Mouse (Mus musculus) layer of hippocampus, adult 8-10 months (tissue): Measurements from ENCODE around the gene Proser3. TPM values are rescaled to one million over a fixed set of nuclear protein-coding genes. Genes with fewer than 3 reads are reported as not detected.
"Not testable (repeated sequence)": the region's sequence is repeated elsewhere in the genome, so short reads cannot be mapped to it uniquely, and the experiment has no call there.

Experiments
- DNase-seq, 2 experiments: peaks; one replicate each; pipeline ENCODE4 v3.0.0; 2022; ENCODE audit warnings: low spot score in 2 of 2
- total RNA-seq, 4 experiments: library from RNA; stranded (reverse); gene quantifications; 2 replicates each; pipeline ENCODE4 v1.2.4; 2022

The Proser3 gene
- total RNA-seq, 4 experiments from 2014 or later, result 4.4 to 8.9 (median 6.1) TPM

DNA sequence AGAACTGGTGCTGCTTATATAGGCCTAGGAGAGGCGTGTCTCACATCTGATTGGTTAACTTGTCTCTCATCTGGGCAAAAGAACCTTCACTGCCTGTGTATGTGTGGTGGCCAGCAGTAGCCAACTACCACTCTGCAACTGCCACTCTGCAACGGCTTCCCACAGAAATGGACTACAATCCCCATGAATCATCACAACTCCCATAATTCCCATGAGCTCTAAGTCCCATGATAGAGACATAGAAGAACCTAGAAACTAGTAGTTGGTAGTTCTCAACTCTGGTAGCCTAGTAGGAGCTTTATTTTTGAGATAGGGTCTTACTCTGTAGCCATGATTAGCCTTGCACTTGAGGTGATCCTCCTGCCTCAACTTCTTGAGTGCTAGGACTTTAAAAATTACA is 2.2 kb downstream of the Proser3 start:
- DNase-seq, result no peak

DNA sequence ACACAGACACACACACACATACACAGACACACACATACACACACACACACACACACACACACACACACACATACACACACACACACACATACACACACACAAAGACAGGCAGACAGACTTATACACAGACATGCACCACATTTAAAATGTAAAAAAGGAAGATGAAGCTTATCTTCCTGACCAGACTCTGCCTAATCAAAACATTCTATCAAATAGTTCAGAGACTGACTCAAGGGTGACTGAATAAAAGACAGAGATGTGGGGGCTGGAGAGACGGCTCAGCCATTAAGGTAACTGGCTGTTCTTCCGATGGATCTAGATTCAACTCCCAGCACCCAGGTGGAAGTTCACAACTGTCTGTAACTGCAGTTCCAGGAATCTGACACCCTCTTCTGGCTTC is 7.8 kb downstream of the Proser3 start:
- DNase-seq, result no peak

DNA sequence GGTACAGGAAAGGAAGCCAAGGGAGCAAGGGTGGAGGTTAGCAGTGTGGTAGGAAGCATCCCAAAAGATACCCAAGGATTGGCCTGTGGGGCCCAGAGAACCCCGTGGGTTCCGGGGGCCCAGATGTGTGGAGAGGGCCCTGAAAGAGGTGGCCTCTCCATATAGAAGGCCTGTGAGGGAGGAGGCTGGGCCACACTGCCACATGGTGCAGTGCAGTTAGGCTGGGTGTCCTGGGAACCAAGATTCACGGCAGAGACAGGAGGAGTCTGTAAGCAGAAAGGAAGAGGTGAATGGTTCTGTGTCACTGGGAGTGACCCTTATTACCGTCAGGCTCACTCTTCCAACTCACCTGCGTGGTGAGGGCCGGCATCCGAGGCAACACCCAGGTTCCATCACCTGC is 11.5 kb downstream of the Proser3 start:
- DNase-seq, result no peak

DNA sequence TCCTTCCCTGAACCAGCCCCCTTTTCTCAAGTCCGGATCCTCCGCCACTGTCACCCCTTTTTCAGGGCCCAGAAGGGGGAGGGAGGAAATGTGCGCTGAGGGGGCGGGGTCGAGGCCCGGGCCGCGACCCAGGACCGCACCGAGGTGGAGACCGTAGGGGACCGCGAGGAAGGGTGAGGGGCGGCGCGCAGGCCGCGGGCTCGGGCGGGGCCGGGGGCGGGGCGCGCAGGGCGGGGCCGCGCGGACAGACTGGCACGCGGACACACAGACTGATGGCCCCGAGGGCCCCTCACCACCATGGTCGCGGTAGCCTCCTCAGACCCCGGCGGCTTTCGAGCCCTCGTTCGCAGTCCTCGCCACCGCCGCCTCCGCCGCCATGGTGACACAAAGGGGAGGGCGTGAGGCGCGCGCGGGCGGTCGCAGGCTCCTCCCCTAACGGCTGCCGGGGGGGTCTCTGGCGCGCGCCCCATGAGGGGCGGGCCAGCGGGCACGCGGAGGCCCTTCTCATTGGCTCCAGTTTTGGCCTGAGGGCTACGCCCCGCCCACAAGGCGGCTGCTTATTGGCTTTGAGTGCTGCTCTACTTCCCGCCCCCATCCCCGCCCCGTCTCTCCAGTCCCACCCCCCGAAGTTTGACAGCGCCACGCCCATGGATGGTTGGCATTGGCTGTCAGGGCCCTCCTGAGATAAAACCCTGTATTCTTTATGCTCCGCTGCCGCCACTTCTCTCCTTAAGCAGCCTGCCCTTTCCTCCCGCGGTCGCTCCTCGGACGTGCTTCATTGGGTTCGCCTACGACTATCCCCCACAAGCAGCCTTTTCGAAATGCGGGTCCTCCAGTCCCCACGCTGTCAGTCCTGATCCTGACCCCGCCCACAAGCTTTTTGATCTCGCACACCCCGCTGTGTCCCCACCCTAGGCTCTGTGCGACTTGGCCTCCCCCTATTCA is 17.2 kb downstream of the Proser3 start, which contains the start of gene Arhgap33:
TSS of gene Arhgap33 (minus strand) at position 428 of the 945 bp plus-strand sequence.
- DNase-seq, result peak; percentile 95 to 96

DNA sequence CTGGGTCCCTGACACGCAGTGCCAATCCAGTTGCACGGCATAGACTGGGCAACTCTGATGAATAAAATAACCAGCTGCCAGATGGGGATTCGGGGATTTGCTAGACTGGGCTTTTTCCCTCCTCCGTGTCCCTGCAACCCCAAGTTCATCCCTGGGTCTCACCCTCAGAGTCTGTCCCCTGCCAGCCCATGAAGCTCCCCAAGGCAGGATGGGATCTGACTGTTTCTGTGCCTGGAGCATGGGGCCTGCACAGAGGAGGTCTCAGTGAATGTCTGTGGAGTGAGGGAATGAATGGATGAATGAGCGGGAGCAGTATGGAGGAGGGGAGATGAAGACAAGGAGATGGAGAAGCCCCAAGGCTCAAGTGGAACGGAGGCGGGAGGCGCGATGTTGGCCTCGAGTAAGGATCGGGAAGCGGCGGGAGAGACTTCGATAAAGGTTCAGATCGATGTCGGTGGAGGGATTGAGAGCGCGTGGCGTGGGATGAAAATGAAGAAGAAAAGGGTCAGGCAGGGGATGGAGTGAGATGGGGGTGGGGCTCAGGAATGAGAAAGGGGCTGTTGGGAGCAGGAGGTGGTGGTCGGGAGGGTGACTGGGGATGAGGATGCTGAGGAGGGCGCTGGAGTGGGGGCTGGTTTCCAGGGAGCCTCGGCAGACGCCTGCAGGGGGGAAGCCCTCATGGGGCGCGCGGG is 18.0 kb downstream of the Proser3 start:
- no peak for DNase-seq

DNA sequence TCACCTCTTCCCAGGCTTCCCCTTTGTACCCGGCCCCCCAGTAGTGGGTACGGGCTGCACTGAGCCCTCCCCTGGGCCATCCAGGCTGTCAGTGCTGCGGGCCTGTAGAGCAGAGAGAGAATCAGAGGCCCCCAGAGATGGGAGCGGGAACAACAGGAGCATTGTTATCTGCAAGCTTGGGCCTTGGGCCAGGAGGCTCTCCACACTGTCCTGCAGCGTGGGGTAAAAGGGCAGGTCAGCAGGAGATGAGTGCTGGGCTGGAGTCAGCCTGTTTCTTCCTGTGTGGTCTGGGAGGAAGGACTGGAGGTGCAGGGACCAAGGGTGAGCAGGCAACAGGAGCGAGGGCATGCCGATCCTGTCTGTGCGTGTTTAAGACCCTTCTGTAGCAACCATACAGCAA is 19.2 kb downstream of the Proser3 start:
- DNase-seq, result peak in 1 of 2 experiments; percentile 50

DNA sequence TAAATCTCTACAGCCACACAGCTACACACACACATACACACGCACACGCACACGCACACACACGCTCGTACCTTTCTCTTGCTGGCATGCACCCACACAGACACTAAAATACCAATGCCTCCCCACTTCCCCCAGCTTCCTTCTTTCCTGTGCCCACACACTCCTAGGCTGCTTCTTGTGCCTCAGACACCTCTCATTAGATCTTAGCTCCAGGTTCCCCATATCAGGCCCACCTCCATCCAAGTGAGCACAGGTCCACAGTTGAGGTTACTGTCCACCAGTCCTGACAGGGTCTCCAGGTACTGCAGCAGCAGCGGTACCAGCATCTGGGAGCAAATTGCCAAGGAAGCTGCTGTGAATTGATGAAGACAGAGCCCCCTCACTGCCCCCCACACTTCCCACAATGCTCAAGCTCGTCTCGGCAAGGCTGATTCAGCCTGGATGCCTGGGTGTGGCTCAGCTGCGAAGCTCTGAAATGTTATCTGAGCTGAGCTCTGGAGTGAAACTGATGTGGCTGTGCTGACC is 20.7 kb downstream of the Proser3 start:
- no peak for DNase-seq

DNA sequence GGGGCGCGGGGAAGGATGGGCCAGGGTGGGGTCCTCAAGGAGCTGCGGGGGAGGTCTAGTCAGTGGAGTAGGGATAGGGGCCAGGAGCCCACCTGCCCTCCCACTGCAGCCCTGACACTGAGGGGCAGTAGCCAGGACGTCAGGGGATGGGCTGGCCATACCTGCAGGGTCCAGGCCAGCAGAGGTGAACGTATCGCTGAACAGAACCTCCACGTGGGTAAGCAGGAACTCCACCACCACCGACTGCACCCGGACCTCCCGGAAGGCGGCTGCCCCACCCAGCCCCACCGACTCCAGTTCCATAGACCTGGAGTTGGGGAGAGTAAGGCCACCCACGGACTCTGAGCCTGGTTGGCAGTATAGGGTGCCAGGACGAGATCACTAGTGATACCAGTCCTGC is 25.1 kb downstream of the Proser3 start:
- DNase-seq, result no peak

DNA sequence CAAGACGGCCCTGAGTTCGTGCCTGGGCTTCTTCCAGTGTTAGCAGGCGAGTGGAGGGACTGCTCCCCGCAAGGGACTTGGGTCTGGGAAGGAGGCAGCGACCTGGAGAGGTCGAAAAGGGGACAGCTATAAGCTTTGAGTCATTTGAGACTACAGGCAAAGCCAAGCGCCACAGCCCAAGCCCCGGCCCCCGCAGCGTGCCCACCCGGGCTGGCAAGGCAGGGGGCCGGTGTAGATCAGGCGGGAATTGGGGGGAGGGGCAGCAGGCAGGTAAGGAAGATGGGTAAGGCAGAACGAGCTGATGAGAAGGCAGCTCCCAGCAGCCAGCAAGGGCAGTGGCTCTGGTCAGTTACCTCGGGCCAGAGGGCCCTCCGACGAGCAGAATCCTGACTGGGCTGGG is 25.7 kb downstream of the Proser3 start:
- DNase-seq, result no peak

DNA sequence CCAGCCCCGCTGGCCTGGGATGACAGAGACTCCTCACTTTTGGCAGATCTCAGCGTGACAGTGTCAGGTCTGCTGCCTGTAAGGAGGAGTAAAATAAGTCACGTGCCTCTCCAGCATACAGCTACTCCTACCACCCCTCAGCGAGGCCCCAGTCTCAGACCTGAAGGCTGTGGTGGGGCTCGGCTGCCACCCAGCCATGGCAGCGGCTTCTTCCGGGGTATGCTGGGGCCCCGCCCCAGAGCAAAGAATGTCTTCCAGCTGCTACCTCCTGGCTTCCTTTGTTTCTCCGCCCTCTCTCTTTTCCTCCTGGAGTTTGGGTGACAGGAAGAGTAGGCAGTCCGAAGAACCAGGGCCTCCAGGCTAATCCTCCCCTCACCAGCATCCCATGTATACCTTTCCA is 26.1 kb downstream of the Proser3 start:
- DNase-seq, result no peak

DNA sequence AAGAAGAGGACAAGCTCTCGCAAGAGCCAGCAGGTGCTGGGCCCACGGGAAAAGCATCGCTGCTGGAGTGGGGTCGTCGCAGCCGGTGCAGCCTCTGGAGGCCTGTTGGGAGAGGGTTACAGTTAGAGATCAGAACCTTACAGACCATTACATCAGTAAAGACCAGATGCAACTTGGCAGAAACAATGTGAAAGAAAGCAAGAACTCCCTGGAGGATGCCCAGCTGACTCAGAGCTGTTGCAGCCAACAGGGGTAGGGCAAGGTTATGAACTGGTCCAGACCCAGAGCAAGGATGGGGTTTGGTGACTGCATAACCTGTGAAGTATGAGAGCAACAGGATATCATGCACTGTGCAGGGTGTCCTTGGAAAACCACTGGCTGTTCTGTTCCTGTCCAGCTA is 27.6 kb downstream of the Proser3 start:
- DNase-seq, result no peak

DNA sequence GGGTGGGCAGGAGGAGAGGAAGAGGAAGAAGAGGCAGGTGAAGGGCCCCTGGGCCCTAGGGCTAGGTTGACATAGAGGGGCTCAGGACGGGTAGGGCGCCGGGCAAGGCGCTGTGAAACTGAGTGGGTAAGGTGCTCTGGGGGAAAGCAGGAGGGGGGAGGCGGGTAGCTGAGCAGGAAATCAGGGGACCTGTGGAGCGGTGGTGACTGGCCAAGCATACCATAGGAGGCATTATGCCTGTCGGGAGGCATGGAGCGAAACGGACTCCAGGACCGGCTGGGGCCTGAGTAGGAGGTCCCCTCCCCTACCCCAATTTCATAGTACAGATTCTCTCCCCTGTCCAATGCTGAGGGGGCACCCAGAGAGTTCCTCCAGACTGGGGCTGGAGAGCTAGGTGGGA is 29.2 kb downstream of the Proser3 start:
- DNase-seq, result no peak

DNA sequence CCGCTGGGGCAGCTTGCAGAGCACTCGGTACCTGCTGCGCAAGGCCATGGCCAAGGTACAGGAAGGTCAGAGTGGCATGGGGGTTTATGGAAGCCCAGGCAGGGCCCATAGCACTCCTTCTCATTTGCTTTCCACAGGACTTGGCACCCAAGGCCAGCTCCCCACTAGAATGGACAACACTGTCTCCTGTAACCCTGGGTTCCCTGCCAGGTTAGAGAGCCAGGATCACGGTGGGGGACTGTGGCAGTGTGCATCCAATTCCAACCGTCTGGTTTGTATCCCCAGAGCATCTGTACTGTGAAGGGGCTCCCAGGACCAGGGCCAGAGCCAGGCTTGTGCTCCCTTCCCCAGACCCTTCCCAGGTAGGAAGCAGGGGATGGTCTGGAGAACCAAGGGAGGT is 31.2 kb downstream of the Proser3 start:
- DNase-seq, result no peak

DNA sequence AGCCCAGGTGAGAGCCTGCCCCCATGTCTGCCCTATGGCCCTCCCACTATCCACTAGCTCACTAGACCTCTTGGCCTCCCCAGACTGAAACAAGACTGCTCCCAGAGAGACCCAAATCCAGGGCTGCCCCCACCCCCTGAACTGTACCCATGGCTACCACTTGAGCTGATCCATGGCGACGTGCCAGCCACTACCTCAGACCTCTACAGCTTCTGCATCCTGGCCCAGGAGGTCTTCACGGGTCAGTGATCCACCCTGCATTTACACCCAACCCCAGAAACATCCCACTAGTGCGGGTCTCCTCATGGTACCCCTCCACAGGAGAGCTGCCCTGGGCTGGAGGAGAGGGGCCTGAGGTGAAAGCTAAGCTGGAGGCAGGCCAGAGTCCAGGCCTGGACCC is 31.7 kb downstream of the Proser3 start:
- no peak for DNase-seq

DNA sequence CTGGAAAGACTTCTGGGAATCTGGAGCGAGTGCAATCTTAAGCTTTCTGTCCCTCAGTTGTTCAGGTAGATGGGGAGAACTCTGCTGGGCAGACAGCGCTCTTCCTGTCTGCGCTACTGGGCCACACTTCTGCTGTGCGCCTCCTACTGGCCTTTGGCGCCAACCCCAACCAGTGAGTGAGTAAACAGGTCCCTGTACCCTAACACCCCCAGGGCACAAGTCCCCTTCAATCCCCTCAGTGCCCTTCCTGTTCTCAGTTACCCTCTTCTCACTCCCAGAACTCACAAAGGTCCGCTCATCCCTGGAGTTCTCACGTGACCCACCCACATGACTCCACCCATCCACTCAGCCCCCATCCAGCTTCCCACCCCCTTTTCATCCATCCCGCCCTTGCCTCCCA is 33.8 kb downstream of the Proser3 start:
- DNase-seq, result no peak

DNA sequence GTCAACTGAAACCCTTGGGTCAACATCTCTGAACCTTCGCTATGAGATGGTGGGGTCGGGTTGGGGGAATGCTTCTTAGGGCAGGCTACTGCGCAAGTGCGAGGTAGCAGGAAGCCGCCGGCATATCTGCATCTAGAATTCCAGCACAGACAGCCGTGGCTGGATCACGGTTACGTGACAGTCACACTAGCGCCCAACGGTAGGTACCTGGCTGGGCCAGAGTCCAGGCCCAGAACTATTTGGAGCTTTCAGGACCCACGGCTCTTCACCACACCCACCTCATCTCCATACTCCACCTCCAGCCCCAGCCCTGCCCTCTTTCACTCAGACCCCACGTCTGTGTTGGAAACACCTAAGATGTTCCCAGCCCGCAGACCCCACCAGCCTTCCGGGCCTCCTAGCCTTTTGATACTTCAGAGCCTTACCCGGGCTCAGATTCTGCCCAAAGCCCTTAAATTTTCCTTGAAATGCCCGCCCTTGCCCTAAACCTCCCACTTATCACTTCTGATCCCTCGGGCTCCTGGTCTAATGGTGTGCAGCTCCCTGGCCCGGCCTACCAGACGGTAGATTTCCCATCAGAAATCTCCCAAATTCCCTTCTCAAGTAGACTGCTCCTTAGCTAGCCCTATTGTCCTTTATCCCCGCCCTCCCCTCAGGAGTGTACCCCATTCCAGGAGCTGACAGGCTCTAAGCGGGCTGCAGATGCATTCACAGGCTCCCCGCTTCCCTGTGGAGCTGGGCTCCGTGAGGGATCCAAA is 36.9 kb downstream of the Proser3 start:
- no peak for DNase-seq

DNA sequence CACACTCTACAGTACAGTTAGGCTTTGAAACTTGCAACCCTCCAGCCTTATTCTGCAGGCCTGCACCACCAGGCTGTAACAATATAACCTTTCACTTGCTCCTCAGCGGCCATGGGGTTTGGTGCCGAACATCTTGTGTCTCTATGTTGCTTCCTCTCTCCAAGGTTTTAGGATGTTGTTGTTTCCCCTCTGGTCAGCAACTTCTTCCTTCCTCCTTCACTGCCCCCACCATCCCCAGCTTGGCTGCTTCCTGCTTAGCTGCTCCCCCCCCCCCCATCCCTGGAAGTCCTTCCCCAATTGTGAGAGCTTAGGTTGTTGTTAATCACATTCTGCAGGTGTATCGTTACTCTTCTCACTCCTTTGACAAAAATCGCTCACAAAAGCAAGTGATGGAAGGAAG is 44.0 kb downstream of the Proser3 start:
- no peak for DNase-seq

DNA sequence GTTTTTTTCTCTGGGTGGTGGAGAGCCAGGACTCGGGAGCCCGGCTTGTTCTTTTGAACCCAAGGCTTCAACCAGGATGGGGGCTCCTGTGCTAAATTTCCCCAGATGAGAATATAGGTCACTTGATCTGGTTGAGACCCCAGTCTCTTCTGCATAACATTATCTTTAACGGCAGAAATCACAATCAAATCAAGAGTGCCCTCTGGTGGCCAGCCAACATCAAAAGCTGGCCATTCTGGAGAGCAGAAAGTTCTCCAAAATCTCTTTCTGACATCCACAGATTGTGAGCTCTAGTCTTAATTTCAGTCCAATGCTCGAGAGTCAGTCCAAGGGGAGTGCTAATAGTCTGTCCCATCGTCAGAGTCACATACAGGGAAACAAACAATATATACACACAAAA is 50.9 kb downstream of the Proser3 start:
- not testable (repeated sequence) for DNase-seq

DNA sequence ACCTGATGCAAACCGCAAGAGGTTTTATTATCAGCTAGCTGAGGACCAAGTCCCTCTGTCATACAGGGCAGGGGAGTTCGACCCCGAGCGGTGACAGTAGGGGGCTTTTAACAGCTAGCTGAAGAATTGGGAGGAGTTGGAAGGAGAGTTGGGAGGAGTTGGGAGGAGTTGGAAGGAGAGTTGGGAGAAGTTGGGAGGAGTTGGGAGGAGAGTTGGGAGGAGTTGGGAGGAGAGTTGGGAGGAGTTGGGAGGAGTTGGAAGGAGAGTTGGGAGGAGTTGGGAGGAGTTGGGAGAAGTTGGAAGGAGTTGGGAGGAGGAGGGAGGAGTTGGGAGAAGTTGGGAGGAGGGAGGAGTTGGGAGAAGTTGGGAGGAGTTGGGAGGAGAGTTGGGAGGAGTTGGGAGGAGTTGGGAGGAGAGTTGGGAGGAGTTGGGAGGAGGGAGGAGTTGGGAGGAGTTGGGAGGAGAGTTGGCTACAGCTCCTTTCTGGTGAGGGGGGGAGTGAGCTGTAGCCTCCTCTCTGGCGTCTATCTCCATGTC is 56.5 kb downstream of the Proser3 start:
- DNase-seq, result not testable (repeated sequence)

DNA sequence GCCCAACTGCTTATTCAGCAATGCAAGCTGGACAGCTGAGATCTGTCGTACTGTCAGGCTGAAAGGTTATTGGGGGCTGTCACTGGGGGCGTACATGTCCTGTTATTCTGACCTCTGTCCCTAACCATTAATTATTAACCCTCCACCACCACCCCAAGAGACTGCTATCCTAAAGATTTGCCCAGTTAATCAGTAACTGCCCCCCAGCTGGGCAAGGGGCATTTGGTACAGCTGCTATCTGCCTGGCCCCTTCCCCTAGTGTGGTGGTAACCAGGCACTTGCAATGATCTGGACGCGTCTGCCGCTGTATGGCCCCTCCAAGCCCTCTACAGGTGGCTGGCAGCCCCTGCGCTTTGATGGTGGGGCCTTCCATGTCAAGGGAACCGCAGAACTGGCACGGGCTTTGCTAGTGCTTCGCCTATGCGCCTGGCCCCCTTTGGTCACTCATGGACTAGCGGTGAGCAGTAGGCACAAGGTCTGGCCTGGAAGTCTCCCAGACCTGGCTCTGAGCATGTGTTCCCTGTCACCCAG is 58.6 kb downstream of the Proser3 start, which contains the start of gene Prodh2:
TSS of gene Prodh2 (plus strand) at position 222 of the 531 bp plus-strand sequence.
- no peak for DNase-seq

DNA sequence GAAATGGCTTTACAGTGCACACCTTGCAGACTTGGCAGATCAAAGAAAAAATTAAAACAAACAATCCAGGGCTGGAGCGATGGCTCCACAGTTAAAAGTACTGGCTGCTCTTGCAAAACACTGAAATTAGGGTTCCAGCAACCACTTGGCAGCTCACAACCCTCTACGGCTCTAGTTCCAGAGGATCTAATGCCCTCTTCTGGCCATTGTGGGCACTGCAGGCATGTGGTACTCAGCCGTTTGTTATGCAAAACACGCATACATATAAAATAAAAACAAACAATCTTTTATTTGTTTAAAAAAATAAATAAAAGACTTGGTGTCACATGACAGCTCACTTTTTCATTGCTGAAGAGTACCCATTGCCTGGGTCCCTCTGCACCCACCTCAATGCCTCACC is 59.3 kb downstream of the Proser3 start:
- DNase-seq, result peak; percentile 52 to 82
